Mouse (Mus musculus) liver, postnatal 0 days (tissue): ENCODE results near the gene Ppp1r14b.

Source experiments
- CTCF ChIP-seq: sonication (generic); IDR thresholded peaks from 2 replicates; pipeline ENCODE4 v1.5.1; 2016; ENCODE audit warnings: antibody characterized with exemption, low read depth
- EP300 ChIP-seq: IDR thresholded peaks from 2 replicates; pipeline ENCODE4 v1.6.1; 2016; ENCODE audit warnings: antibody characterized with exemption, low read depth, mild to moderate bottlenecking

DNA sequence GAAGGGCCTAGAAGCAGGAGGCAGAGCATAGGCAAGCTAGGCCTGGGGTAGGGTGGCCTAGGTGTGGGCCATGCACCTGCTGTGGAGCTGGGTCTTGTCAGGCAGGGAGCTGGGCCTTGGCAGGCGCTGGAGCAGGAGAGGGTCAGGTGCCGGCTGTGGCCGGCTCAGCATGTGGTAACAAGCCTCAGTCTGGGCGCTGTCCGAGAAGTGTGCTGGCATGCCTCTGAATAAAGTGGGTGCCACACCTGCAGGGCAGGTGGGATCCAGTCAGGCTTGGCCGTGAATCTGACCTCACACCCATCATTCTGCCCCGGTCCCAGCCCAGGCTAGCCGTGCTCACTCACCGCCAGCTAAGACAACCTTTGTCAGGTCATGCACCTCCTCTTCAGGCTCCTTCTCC is 39.2 kb downstream of the Ppp1r14b start:
- TF ChIP-seq CTCF = no peak
- no peak for TF ChIP-seq EP300
